Mouse (Mus musculus): ENCODE results near the gene Snx25. TPM values are rescaled to one million over a fixed set of nuclear protein-coding genes. Genes with fewer than 3 reads are reported as not detected.
A peak's percentile ranks its signal among the peaks of the same experiment; 100 is the strongest.

Snx25 gene
- polyA plus RNA-seq, 1 experiment from 2014 or later = 6.6 TPM

- 44% methylated on average over 2 of the region's 2 CpGs for WGBS
- H3K36me3 ChIP-seq = peaks cover 45% of the 10 kb centered on the region
- no peak overlapping the region for H3K4me3 ChIP-seq (replicated peaks)
- no peak overlapping the region for H3K9ac ChIP-seq (replicated peaks)
- ATAC-seq (ENCODE audit: insufficient number of reproducible peaks, insufficient read depth, low FRiP score, low TSS enrichment, low read depth) = no peak
- H3K9me3 ChIP-seq = no peaks in the 10 kb centered on the region
- H3K4me1 ChIP-seq (replicated peaks) = peaks cover 7% of the 10 kb centered on the region
- no peaks in the 10 kb centered on the region for H3K27me3 ChIP-seq
- H3K27ac ChIP-seq = no peak overlapping the region
- H3K4me2 ChIP-seq = no peak overlapping the region
Measured at GRCm38 (mm10) chr8:45988189-45988588, 163.8 kb downstream of the Snx25 start.

- Histone ChIP-seq H3K4me2 (no peak overlapping the region), H3K36me3 (peaks cover 54% of the 10 kb centered on the region)
- 65% methylated on average over 3 of the region's 3 CpGs for WGBS
Measured at GRCm38 (mm10) chr8:45986665-45987064, 165.3 kb downstream of the Snx25 start.

More at GRCm38 (mm10) chr8:45986665-45987064, 165.3 kb downstream of the Snx25 start:
- Histone ChIP-seq H3K4me1 (replicated peaks) (peaks cover 7% of the 10 kb centered on the region), H3K27me3 (no peaks in the 10 kb centered on the region), H3K4me3 (replicated peaks) (no peak overlapping the region), H3K9ac (replicated peaks) (no peak overlapping the region), H3K9me3 (no peaks in the 10 kb centered on the region), H3K27ac (peak overlapping the region; percentile 70; the same call in 1 of the 2 replicates)
- ATAC-seq (ENCODE audit: insufficient number of reproducible peaks, insufficient read depth, low FRiP score, low TSS enrichment, low read depth) = no peak

Other genes starting within 250 kb of the Snx25 start
- 0.14 TPM in 1 of 2 replicates, not detected in the other for gene Ccdc110, start 217.5 kb downstream of the Snx25 start, polyA plus RNA-seq (2016; fragmentation: Nextera tagmentation; extraction: Ambion mirVana)
- gene 1700029J07Rik, start 176.9 kb downstream of the Snx25 start, polyA plus RNA-seq (2016; fragmentation: Nextera tagmentation; extraction: Ambion mirVana) = 3.4 and 4.9 TPM in 2 replicates
- 72.1 TPM in 2 replicates for gene Ufsp2, start 176.6 kb downstream of the Snx25 start, polyA plus RNA-seq (2016; fragmentation: Nextera tagmentation; extraction: Ambion mirVana)
- 0.23 and 0.41 TPM in 2 replicates for gene Lrp2bp, start 152.9 kb downstream of the Snx25 start, polyA plus RNA-seq (2016; fragmentation: Nextera tagmentation; extraction: Ambion mirVana)
- gene Ankrd37, start 146.5 kb downstream of the Snx25 start, polyA plus RNA-seq (2016; fragmentation: Nextera tagmentation; extraction: Ambion mirVana) = 22.2 and 22.3 TPM in 2 replicates
- gene Cfap97, start 388 bp downstream of the Snx25 start, polyA plus RNA-seq (2016; fragmentation: Nextera tagmentation; extraction: Ambion mirVana) = 26.5 and 29.6 TPM in 2 replicates
- gene Slc25a4, start 59.1 kb upstream of the Snx25 start, polyA plus RNA-seq (2016; fragmentation: Nextera tagmentation; extraction: Ambion mirVana) = 484 and 487 TPM in 2 replicates
- not detected in 2 replicates for gene Helt, start 142.5 kb upstream of the Snx25 start, polyA plus RNA-seq (2016; fragmentation: Nextera tagmentation; extraction: Ambion mirVana)